Mouse (Mus musculus) hindbrain, embryonic 16.5 days (tissue): ENCODE data around the gene Atp2c1. TPM values are rescaled to one million over a fixed set of nuclear protein-coding genes. Genes with fewer than 3 reads are reported as not detected.

Experiments used
- ATAC-seq: fragments of 200-750 bp; cut with Nextera tagmentation; 2 replicates; pipeline ENCODE4 v1.8.0; 2017; ENCODE audit warnings: moderate TSS enrichment, moderate library complexity
- H3K27ac ChIP-seq: fragments of 300-500 bp; sonication (generic); 2 replicates; pipeline ENCODE4 v1.5.1; 2014; ENCODE audit warnings: low read depth, mild to moderate bottlenecking, control low read depth, low read length, moderate library complexity
- H3K27me3 ChIP-seq: fragments of 300-500 bp; sonication (generic); replicated peaks from 2 replicates; pipeline ENCODE4 v1.6.1; 2014; ENCODE audit warnings: low read length; ENCODE audit not compliant: control insufficient read depth, insufficient read depth
- H3K36me3 ChIP-seq: fragments of 300-500 bp; sonication (generic); 2 replicates; pipeline ENCODE4 v1.6.1; 2014; ENCODE audit warnings: mild to moderate bottlenecking, low read length, moderate library complexity, mixed read lengths; ENCODE audit not compliant: control insufficient read depth, insufficient read depth
- H3K4me1 ChIP-seq: fragments of 300-500 bp; sonication (generic); 2 replicates; pipeline ENCODE4 v1.6.1; 2014; ENCODE audit warnings: low read depth, low read length; ENCODE audit not compliant: control insufficient read depth, insufficient read depth
- H3K4me2 ChIP-seq: fragments of 300-500 bp; sonication (generic); 2 replicates; pipeline ENCODE4 v1.6.1; 2014; ENCODE audit warnings: mild to moderate bottlenecking, low read length, control low read depth, moderate library complexity
- H3K4me3 ChIP-seq: fragments of 300-500 bp; sonication (generic); 2 replicates; pipeline ENCODE4 v1.5.1; 2014; ENCODE audit warnings: mild to moderate bottlenecking, low read length, control low read depth, moderate library complexity
- H3K9ac ChIP-seq: fragments of 300-500 bp; sonication (generic); 2 replicates; pipeline ENCODE4 v1.6.1; 2014; ENCODE audit warnings: low read depth, mild to moderate bottlenecking, control low read depth, low read length, moderate library complexity
- H3K9me3 ChIP-seq: fragments of 300-500 bp; sonication (generic); 2 replicates; pipeline ENCODE4 v1.6.1; 2014; ENCODE audit warnings: mild to moderate bottlenecking, low read length, moderate library complexity; ENCODE audit not compliant: control insufficient read depth
- WGBS: fragments of 180-500 bp; shearing (Covaris S2); extraction: QIAGEN DNeasy Blood & Tissue Kit; methylation state at CpG from one replicate; pipeline ENCODE4 v1.1.7; 2014; 5-methylcytosine and 5-hydroxymethylcytosine counted together
- polyA plus RNA-seq: library from polyadenylated mRNA; unstranded; fragments of >200 nt; fragmentation: Nextera tagmentation; extraction: Ambion mirVana; gene quantifications from 2 replicates; pipeline ENCODE4 v1.2.1, GENCODE M21; 2015

Gene Atp2c1
- polyA plus RNA-seq, 1 experiment from 2014 or later = 96.7 TPM

GRCm38 (mm10) chr9:105536877-105537276, 9.8 kb upstream of the Atp2c1 start:
- Histone ChIP-seq H3K36me3 (no peaks in the 10 kb centered on the region), H3K4me1 (peaks cover 5% of the 10 kb centered on the region), H3K9ac (no peak overlapping the region), H3K4me2 (no peak overlapping the region), H3K27ac (no peak overlapping the region), H3K27me3 (no peaks in the 10 kb centered on the region), H3K4me3 (no peak overlapping the region), H3K9me3 (no peaks in the 10 kb centered on the region; the same call in 1 of the 2 replicates)
- no peak for ATAC-seq
- 49% methylated on average over 10 of the region's 10 CpGs for WGBS

- Histone ChIP-seq H3K27me3 (no peaks in the 10 kb centered on the region), H3K9me3 (no peaks in the 10 kb centered on the region), H3K27ac (no peak overlapping the region), H3K4me1 (peaks cover 9% of the 10 kb centered on the region), H3K4me2 (no peak overlapping the region), H3K4me3 (no peak overlapping the region), H3K9ac (no peak overlapping the region), H3K36me3 (no peaks in the 10 kb centered on the region)
- no peak for ATAC-seq
- WGBS = 43% methylated on average over 4 of the region's 4 CpGs
Measured at GRCm38 (mm10) chr9:105525355-105525754, 1.8 kb downstream of the Atp2c1 start.

- Histone ChIP-seq H3K9ac (no peak overlapping the region), H3K27ac (no peak overlapping the region), H3K36me3 (no peaks in the 10 kb centered on the region), H3K9me3 (no peaks in the 10 kb centered on the region), H3K4me2 (no peak overlapping the region), H3K4me1 (peaks cover 9% of the 10 kb centered on the region), H3K4me3 (no peak overlapping the region), H3K27me3 (no peaks in the 10 kb centered on the region)
- WGBS = 50% methylated on average over 2 of the region's 2 CpGs
- ATAC-seq = no peak
Measured at GRCm38 (mm10) chr9:105523038-105523437, 4.1 kb downstream of the Atp2c1 start.

GRCm38 (mm10) chr9:105522063-105522462, 5.1 kb downstream of the Atp2c1 start:
- no peaks in the 10 kb centered on the region for H3K9me3 ChIP-seq
- no peaks in the 10 kb centered on the region for H3K27me3 ChIP-seq
- WGBS = 52% methylated on average over 3 of the region's 3 CpGs
- no peaks in the 10 kb centered on the region for H3K36me3 ChIP-seq
- H3K4me2 ChIP-seq = no peak overlapping the region
- H3K9ac ChIP-seq = no peak overlapping the region
- no peak overlapping the region for H3K4me3 ChIP-seq
- H3K4me1 ChIP-seq = peaks cover 9% of the 10 kb centered on the region
- H3K27ac ChIP-seq = no peak overlapping the region
- no peak for ATAC-seq

GRCm38 (mm10) chr9:105520776-105521552, 6.2 kb downstream of the Atp2c1 start:
- no peak for ATAC-seq
- Histone ChIP-seq H3K9me3 (no peaks in the 10 kb centered on the region), H3K36me3 (no peaks in the 10 kb centered on the region), H3K27me3 (no peaks in the 10 kb centered on the region), H3K4me3 (no peak overlapping the region), H3K9ac (no peak overlapping the region), H3K4me1 (peaks cover 9% of the 10 kb centered on the region), H3K27ac (no peak overlapping the region), H3K4me2 (no peak overlapping the region)
- 59% methylated on average over 24 of the region's 24 CpGs for WGBS

GRCm38 (mm10) chr9:105519278-105519883, 7.7 kb downstream of the Atp2c1 start:
- Histone ChIP-seq H3K4me2 (no peak overlapping the region), H3K27ac (no peak overlapping the region), H3K9me3 (no peaks in the 10 kb centered on the region), H3K36me3 (no peaks in the 10 kb centered on the region), H3K9ac (no peak overlapping the region), H3K4me1 (peaks cover 9% of the 10 kb centered on the region), H3K4me3 (no peak overlapping the region), H3K27me3 (no peaks in the 10 kb centered on the region)
- ATAC-seq = no peak
- 39% methylated on average over 6 of the region's 6 CpGs for WGBS

- ATAC-seq = no peak
- 92% methylated on average over 5 of the region's 5 CpGs for WGBS
- no peak overlapping the region for H3K4me3 ChIP-seq
Measured at GRCm38 (mm10) chr9:105503690-105504089, 23.4 kb downstream of the Atp2c1 start.

GRCm38 (mm10) chr9:105502389-105502788, 24.7 kb downstream of the Atp2c1 start:
- no peak overlapping the region for H3K4me2 ChIP-seq
- no peaks in the 10 kb centered on the region for H3K4me1 ChIP-seq
- no peak overlapping the region for H3K27ac ChIP-seq
- no peaks in the 10 kb centered on the region for H3K27me3 ChIP-seq
- no peak overlapping the region for H3K9ac ChIP-seq
- WGBS = 39% methylated on average over 4 of the region's 4 CpGs
- no peaks in the 10 kb centered on the region for H3K36me3 ChIP-seq
- no peaks in the 10 kb centered on the region for H3K9me3 ChIP-seq
- ATAC-seq = no peak
- no peak overlapping the region for H3K4me3 ChIP-seq

More at GRCm38 (mm10) chr9:105503690-105504089, 23.4 kb downstream of the Atp2c1 start:
- Histone ChIP-seq H3K4me2 (no peak overlapping the region), H3K27ac (no peak overlapping the region), H3K36me3 (no peaks in the 10 kb centered on the region), H3K27me3 (no peaks in the 10 kb centered on the region), H3K9ac (no peak overlapping the region), H3K4me1 (no peaks in the 10 kb centered on the region), H3K9me3 (no peaks in the 10 kb centered on the region)

- H3K27me3 ChIP-seq = no peaks in the 10 kb centered on the region
- H3K4me2 ChIP-seq = peak overlapping the region; percentile 94
- no peaks in the 10 kb centered on the region for H3K36me3 ChIP-seq
- peak; percentile 68 for ATAC-seq
- WGBS = under 1% methylated on average over 38 of the region's 39 CpGs
- peak overlapping the region; percentile 86 for H3K4me3 ChIP-seq
- peak overlapping the region; percentile 87 for H3K27ac ChIP-seq
- H3K4me1 ChIP-seq = peaks cover 21% of the 10 kb centered on the region
- peak overlapping the region; percentile 78 for H3K9ac ChIP-seq
- H3K9me3 ChIP-seq = no peaks in the 10 kb centered on the region
Measured at GRCm38 (mm10) chr9:105495316-105496174, 31.6 kb downstream of the Atp2c1 start.
